Mouse (Mus musculus) splenic B cell, adult 2 months (primary cell): ENCODE measurements at regions not wholly inside any gene's neighbourhood (a gene's known extent, or its start where the extent isn't known, plus 50 kb on each side); places are given as distances from the start of the nearest gene placed in this dataset.

Experiments used
- DNase-seq: peaks from one replicate; pipeline ENCODE4 v3.0.0-alpha.2; 2011; ENCODE audit warnings: low read depth, low spot score
- H3K27me3 ChIP-seq: 2 replicates; pipeline ENCODE4 v1.6.1; 2012; ENCODE audit warnings: mild to moderate bottlenecking, low read length, moderate library complexity, mixed read lengths; ENCODE audit not compliant: control insufficient read depth, poor library complexity, insufficient read depth, severe bottlenecking
- H3K36me3 ChIP-seq: 2 replicates; pipeline ENCODE4 v1.6.1; 2012; ENCODE audit warnings: mild to moderate bottlenecking, low read length, moderate library complexity, mixed read lengths; ENCODE audit not compliant: control insufficient read depth, poor library complexity, insufficient read depth, severe bottlenecking

DNA sequence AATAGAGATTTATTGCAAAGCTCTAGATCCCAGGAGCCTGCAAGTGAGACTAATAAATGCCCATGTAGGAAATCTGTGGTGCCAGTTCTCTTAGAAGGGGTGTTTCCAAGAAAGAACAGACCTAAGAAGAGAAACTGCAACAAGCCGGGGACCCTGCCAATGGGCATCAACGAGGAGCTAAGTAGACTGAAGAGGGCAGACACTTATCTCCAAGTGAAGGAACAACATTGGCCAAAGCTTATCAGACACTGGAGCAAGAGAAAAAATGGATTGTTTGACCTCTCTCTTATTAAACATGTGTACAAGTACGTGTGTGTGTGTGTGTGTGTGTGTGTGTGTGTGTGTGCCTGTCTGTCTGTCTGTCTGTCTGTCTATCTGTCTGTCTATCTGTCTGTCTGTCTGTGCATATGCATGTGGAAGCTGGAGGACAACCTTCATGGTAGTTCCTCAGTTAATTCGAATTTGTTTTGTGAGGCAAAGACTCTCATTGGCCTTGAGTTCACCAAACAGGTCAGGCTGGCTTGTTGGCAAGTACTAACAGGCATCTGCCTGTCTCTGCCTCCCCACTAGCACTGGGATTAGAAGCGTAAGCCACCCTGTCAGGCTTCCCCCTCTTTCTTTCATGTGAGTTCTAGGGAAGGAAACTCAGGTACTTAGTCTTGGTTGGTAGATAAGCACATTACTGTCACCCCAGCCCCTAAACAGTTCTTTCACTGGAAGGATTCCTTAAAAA lies 113.4 kb upstream of the Dpt start:
- no peaks in the 10 kb centered on the region for H3K36me3 ChIP-seq
- no peak for DNase-seq
- no peaks in the 10 kb centered on the region for H3K27me3 ChIP-seq

DNA sequence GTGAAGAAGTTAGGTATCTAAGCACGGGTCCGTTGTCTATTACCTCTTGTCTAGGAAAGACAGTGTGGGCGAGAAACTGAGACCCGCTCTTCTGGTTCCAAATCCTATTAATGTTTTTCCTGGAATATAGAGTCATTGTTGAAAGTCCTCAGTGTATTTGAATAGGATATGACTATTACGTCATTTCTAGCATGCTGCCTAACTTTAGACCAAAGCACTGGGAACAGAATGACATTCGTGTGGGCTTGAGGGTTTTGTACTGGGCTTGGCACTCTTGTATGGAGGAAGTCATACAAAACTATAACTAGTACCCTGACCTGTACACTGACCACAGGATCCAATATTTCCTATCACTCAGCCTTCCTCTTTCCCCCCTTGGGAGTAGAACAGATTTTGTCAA lies 114.0 kb upstream of the Dpt start:
- no peak for DNase-seq
- H3K27me3 ChIP-seq = no peaks in the 10 kb centered on the region
- no peaks in the 10 kb centered on the region for H3K36me3 ChIP-seq

DNA sequence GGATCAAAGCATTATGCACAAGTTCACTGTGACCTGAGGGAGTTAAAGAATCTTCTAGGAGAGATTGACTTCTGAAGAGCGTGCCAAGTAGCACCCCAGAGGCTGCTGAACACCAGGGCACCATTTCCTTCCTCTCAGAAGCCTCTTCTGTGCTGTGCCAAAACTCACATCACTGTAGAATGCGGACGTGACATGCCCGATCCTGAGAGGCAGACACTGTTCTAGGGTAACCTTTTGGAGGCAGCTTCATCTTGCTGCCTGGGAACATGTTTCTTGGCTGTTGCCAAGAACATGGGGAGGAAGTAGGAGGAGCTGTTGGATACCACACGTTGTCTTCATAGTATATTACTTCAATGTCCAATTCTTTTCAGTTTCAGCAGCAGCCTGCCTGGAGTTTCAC lies 114.9 kb upstream of the Dpt start:
- peak; percentile 4 for DNase-seq
- Histone ChIP-seq H3K27me3 (no peaks in the 10 kb centered on the region), H3K36me3 (no peaks in the 10 kb centered on the region)

DNA sequence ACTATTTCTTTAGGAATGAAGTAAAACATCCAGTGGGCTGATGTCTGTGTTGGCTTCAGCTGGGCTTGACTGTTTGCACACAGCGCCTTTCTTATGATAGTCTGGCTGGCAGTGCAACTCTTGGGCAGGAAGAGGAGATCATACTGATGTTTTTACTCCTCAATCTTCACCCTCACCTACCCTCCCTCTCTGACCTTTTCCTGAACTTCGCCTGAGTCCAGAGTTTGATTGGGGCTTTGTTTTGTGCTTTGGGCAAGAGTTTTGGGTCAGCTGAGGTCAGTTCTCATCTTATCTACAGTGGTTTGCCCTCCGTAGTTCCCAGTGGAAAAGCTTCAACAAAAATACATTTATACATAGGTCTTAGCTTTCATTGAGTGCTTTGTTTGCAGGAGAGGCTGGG lies 118.1 kb upstream of the Dpt start:
- no peak for DNase-seq
- Histone ChIP-seq H3K27me3 (no peaks in the 10 kb centered on the region), H3K36me3 (no peaks in the 10 kb centered on the region)

DNA sequence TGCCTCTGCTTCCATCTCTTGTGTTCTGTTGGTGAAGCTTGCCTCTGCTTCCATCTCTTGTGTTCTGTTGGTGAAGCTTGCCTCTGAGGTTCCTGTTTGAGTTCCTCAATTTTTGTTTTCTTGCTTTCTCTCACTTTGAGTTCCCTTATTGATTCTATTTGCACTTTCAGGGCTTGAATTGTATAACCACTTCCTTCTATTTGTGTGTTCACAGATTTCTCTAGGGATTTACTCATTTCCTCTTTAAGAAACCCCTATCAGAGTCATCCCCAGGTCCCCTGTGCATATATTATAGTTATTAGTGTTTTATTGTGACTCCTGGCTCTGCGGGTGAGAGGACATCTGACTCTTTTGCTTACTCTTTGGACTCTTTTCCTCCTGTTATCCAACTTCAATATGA lies 144.2 kb upstream of the Dpt start:
- H3K36me3 ChIP-seq = no peaks in the 10 kb centered on the region
- peak; percentile 59 for DNase-seq
- no peaks in the 10 kb centered on the region for H3K27me3 ChIP-seq

DNA sequence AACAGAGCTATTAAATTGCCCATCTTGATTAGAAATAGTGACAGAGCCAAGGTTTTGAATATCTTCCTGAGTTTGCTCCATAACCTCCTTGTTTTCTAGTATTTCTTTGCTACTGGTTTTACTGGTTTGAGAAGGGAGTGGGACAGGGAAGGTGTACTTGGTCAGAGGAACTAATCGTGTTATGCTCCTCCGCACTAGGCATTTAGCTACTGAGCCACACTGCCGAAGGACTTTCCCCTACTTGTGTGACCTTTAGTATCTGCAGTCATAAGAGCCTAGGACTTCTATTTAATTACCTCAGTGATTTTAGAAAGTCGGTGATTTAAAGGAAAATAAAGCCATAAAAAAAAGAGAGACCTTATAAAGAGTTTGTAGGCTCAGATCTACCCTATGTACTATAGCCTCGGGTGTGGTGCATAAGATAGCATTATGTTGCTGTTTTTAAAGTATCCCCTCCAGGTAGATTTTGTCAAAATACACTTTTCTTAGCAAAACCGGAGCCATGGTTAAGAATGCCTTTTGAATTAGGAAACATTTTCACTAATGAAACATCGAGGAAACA lies 158.5 kb upstream of the Dpt start:
- no peaks in the 10 kb centered on the region for H3K36me3 ChIP-seq
- no peaks in the 10 kb centered on the region for H3K27me3 ChIP-seq
- DNase-seq = no peak

DNA sequence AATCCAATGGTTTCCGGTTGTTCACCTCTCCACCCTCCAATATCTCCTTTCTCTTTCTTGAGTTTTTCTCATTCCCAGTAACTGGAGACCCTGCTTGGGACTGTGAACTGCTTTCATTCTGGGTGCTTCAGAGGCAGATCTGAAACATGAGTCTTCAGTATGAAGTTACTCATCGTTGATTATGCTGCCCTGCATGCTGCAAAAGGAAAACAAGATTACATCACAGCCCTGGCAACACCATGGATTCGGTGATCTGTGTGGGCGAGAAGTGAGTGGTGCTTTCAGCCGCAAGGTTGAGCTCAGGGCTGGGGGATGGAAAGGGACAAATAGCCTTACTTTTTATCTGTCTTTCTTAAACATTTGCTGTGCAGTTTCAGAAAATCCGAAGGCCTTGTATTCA lies 164.8 kb upstream of the Dpt start:
- DNase-seq = no peak
- H3K27me3 ChIP-seq = no peaks in the 10 kb centered on the region
- H3K36me3 ChIP-seq = no peaks in the 10 kb centered on the region

DNA sequence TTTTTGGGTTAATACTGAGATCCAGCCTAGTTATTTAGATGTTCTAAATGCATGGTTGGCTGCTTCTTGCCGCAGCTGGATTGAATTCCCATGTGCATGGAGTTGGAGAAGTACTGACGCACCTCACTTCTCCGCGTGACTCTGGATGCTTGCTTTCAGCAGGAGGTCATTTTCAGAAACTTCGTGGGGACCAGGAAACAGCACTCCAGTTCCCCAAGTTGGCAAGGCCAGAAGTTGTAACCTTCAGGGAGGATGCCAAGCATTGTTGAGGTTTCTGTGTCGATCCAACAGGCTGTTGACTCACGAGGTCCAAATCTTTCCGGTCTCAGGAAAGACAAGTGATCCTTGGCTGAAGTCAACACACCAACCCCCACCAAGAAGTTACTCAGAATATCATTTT lies 167.6 kb upstream of the Dpt start:
- no peaks in the 10 kb centered on the region for H3K27me3 ChIP-seq
- no peak for DNase-seq

DNA sequence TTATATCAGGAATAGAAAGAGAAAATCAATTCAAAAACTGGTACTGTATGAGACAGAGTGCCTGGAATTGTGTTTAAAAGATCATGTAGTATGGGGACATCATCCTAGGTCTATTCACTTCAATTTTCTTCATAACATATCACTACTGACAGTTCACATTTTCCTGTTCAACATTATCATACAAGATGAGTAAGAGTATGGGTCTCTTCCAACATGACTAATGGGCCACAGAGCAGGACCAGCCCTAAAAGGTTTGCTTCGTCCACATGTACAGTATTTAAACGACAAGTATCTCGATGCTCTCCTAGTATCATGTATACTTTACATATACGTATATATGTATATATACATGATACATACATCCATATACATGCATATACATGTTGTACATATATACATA lies 164.8 kb upstream of the Atp1b1 start:
- Histone ChIP-seq H3K36me3 (no peaks in the 10 kb centered on the region), H3K27me3 (no peaks in the 10 kb centered on the region)
- no peak for DNase-seq

More for the DNA sequence above, 167.6 kb upstream of the Dpt start:
- no peaks in the 10 kb centered on the region for H3K36me3 ChIP-seq

DNA sequence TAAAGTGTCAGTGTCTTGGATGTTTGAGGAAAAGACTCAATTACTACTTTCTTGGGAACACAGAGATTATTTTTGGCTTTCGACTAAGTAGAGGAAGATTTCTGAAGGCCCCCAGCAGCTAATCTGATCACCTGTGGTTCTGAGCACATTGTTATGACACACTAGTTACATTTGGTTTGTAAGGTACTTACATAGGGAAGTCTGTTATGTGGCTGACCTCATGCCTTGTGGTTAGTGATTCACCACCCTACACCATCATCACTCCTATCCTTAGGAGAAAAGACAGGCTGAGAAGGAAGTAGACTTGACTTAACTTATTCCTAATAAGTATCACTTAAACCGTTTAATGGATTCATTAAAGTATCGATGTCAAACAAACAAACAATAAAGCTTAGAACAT lies 164.3 kb upstream of the Atp1b1 start:
- no peak for DNase-seq
- Histone ChIP-seq H3K27me3 (no peaks in the 10 kb centered on the region), H3K36me3 (no peaks in the 10 kb centered on the region)

DNA sequence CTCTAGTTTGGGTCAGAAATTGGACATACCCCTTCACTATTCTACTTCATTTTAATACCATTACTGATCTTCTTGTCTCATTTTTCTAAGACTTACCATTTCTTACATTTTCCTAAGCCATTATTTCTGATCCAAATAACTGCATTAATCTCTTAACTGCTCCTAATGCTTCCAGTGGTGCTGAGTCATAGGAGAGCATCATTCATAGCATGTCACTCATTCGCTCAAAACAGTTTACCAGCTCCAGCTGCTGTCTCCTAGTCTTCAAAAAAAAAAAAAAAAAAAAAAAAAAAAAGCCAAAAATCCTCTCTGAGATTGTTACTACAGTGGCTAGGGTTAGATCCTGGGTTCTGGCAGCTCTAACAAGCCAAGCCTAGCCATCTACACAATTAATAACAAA lies 162.0 kb upstream of the Atp1b1 start:
- DNase-seq = no peak
- Histone ChIP-seq H3K36me3 (no peaks in the 10 kb centered on the region), H3K27me3 (no peaks in the 10 kb centered on the region)

DNA sequence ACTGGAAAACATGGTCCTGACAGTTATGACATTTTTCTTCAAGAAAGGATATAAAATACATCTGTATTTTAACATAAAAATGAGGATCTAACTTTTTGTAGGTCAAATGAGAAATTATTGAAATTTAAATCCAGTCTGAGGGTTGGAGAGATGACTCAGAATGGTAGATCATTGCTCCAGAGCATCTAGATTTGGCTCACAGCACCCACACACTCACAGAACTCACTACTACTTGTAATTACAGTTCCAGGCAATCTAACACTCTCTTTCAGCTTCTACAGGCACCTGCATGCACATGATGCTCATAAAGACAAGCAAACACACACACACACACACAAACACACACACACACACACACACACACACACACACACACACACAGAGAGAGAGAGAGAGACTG lies 159.7 kb upstream of the Atp1b1 start:
- no peaks in the 10 kb centered on the region for H3K36me3 ChIP-seq
- no peaks in the 10 kb centered on the region for H3K27me3 ChIP-seq
- DNase-seq = no peak

DNA sequence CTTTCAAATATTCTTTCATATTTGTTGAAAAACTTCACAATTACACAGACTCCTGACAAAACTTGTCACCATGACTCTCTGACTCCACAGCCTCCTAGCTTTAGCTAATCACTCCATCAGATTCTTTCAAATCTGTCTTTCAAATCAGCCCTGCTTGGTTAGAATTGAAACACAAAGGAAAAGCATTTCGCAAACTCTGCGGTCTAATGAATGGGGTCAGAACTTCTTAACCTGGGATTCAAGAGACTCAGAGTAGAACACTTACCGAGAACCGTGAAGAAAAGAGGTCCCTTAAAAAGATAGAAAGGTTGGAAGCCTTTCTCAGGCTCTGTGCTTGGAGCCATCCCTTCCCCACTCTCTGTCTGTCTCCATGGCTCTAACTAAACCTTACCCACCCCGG lies 148.9 kb upstream of the Atp1b1 start:
- DNase-seq = no peak
- H3K27me3 ChIP-seq = no peaks in the 10 kb centered on the region
- H3K36me3 ChIP-seq = no peaks in the 10 kb centered on the region

DNA sequence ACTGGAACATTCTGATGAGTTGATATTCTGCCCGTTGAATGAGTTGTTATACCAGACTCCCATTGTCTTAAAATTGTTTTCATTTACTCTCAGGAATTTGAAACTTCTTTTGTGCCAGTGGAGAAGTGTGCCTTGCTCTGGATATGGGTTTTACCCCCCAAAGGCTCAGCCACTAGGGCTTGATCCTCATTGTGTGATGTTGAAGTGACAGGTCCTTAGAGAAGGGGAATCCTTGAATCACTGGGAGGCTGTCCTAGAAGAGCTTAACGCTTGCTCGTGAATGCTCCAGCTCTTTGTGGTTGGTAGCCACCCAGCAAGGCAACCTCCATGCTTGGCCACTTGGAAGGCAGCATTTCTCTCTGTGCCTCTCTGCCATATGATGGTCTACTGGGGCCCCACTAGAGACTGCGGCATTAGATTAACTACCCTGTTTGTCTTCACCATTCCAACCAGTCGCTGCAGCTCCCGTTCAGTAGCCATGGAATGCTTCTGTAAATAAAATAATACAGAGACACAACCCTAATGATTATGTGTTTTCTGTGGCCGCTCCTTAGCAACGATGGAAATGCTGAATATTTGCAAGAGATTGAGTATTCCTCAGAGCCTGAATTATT lies 148.1 kb upstream of the Atp1b1 start:
- H3K27me3 ChIP-seq = no peaks in the 10 kb centered on the region
- no peak for DNase-seq
- H3K36me3 ChIP-seq = no peaks in the 10 kb centered on the region

DNA sequence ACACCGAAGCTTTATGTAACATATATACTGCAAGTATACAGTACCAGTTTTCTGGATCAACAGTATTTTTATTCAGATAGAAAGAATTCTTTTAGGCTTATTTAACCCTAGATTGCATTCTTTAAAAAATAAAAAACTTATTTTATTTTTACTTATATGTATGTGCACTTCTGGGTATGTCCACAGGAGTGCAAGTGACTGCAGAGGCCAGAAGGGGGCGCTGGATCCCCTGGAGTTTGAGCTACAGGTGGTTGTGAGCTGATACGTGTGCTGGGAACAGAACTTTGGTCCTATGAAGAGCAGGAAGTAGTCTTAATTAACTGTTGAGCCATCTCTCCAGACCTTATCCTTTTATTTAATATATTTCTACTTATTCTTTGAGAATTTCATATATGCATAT lies 145.3 kb upstream of the Atp1b1 start:
- Histone ChIP-seq H3K36me3 (no peaks in the 10 kb centered on the region), H3K27me3 (no peaks in the 10 kb centered on the region)
- peak; percentile 10 for DNase-seq
